ENCODE assay signal across 26 mouse cellular contexts in genomic region chr3:147683730-147684129, GRCm38 (mm10).
"Had no signal": no experiment of that assay in that cellular context is flagged by ENCODE, and none has a peak within 500 bp of the region (broad histone marks: within the 10 kb centered on the region; RNA-seq: fewer than 3 reads in every experiment).

No protein-coding gene starts in this region.

- DNase-seq: gastrocnemius, postnatal 14 days; gastrocnemius, postnatal 36 days; heart, adult 11 months; heart, adult 2 months; heart, postnatal 14 days; heart, postnatal 36 days; kidney, adult 18-20 months; kidney, adult 8-10 months; kidney, postnatal 10 days; kidney, postnatal 25 days; kidney, postnatal 4 days; layer of hippocampus, postnatal 36 days; liver; liver, embryonic 13.5 days had no signal

- H3K27ac ChIP-seq: heart, adult 2 months; heart, embryonic 13.5 days; heart, embryonic 15.5 days; hindbrain, embryonic 13.5 days; hindbrain, embryonic 15.5 days; hindbrain, postnatal 0 days; layer of hippocampus, adult 2 months; limb, embryonic 10.5 days; limb, embryonic 12.5 days; liver, embryonic 13.5 days; liver, embryonic 15.5 days had no signal

- ATAC-seq: hindbrain, postnatal 0 days; intestine, postnatal 0 days had no signal

- H3K9ac ChIP-seq: heart, embryonic 13.5 days; heart, embryonic 15.5 days; hindbrain, embryonic 13.5 days; hindbrain, embryonic 15.5 days; limb, embryonic 12.5 days; liver, embryonic 13.5 days; liver, embryonic 15.5 days had no signal

- H3K9me3 ChIP-seq: heart, embryonic 13.5 days; heart, embryonic 15.5 days; hindbrain, embryonic 13.5 days; hindbrain, embryonic 15.5 days; limb, embryonic 10.5 days; limb, embryonic 12.5 days; liver, embryonic 13.5 days; liver, embryonic 15.5 days had no signal

- H3K4me1 ChIP-seq: heart, embryonic 13.5 days; heart, embryonic 15.5 days; hindbrain, embryonic 13.5 days; hindbrain, embryonic 15.5 days; limb, embryonic 10.5 days; limb, embryonic 12.5 days; liver, embryonic 13.5 days; liver, embryonic 15.5 days had no signal

- H3K4me2 ChIP-seq: heart, embryonic 11.5 days; heart, embryonic 13.5 days; heart, embryonic 15.5 days; hindbrain, embryonic 13.5 days; hindbrain, embryonic 15.5 days; limb, embryonic 12.5 days; liver, embryonic 11.5 days; liver, embryonic 13.5 days; liver, embryonic 15.5 days had no signal

- H3K36me3 ChIP-seq: heart, embryonic 13.5 days; heart, embryonic 15.5 days; hindbrain, embryonic 13.5 days; hindbrain, embryonic 15.5 days; limb, embryonic 10.5 days; limb, embryonic 12.5 days; liver, embryonic 13.5 days; liver, embryonic 15.5 days had no signal

- H3K4me3 ChIP-seq: heart, adult 2 months; heart, embryonic 13.5 days; heart, embryonic 15.5 days; hindbrain, embryonic 13.5 days; hindbrain, embryonic 15.5 days; layer of hippocampus, adult 2 months; limb, embryonic 10.5 days; limb, embryonic 12.5 days; liver, embryonic 13.5 days; liver, embryonic 15.5 days had no signal

- H3K27me3 ChIP-seq: heart, embryonic 13.5 days; heart, embryonic 15.5 days; hindbrain, embryonic 13.5 days; hindbrain, embryonic 15.5 days; limb, embryonic 12.5 days; liver, embryonic 13.5 days; liver, embryonic 15.5 days had no signal
